Mouse (Mus musculus) brain, embryonic 14.5 days (tissue): Measurements from ENCODE around the gene Nelfcd. TPM values are rescaled to one million over a fixed set of nuclear protein-coding genes. Genes with fewer than 3 reads are reported as not detected.
A peak's percentile ranks its signal among the peaks of the same experiment; 100 is the strongest.

Experiments
- DNase-seq: peaks from one replicate; pipeline ENCODE4 v3.0.0-alpha.2; 2011; ENCODE audit warnings: low read depth
- CTCF ChIP-seq: fragments of 200-500 bp; IDR thresholded peaks from 2 replicates; pipeline ENCODE4 v1.5.1; 2012; ENCODE audit warnings: inconsistent platforms, mild to moderate bottlenecking, moderate library complexity, borderline replicate concordance; ENCODE audit not compliant: insufficient read depth, insufficient read length; ENCODE audit errors: extremely low read depth
- POLR2A ChIP-seq: fragments of 200-500 bp; IDR thresholded peaks from 2 replicates; pipeline ENCODE4 v1.6.1; 2012; ENCODE audit warnings: mild to moderate bottlenecking, inconsistent platforms, borderline replicate concordance; ENCODE audit not compliant: poor library complexity, insufficient read depth, insufficient read length, severe bottlenecking; ENCODE audit errors: extremely low read depth
- polyA plus RNA-seq: library from polyadenylated mRNA; depleted of rRNA; stranded (reverse); fragments of >200 nt; gene quantifications from 2 replicates; pipeline ENCODE4 v1.2.3, GENCODE M21; 2012; rRNA removed

Nelfcd gene
- 98.6 and 115 TPM in 2 replicates for polyA plus RNA-seq

- DNase-seq = peak; percentile 97
- TF ChIP-seq CTCF = no peak
- TF ChIP-seq POLR2A = peak; percentile 32; the same call in 1 of the 2 replicates
Observed at GRCm38 (mm10) chr2:174415731-174416310, at the start of gene Nelfcd. Gene Nelfcd (plus strand): TSS chr2:174415804.

DNA sequence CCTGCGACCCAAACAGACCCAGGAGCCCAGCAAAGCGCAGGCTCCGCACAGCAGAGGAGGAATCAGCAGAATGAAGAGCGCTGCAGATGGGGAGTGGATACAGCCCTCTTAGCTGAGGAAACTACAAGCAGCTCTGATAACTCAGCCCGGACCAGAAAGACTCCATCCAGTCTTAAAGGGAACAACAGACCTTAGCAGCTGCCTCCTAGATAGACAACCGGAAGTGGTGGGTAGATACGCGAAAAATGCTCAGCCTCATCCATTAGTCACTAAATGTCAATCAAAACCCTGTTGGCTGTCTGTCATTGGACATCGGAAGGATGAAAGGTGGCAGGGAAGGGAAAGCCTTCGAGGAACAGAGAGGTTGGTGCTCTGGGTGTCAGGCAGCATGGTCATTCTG, 49.0 kb upstream of the Nelfcd start:
- TF ChIP-seq CTCF (no peak), POLR2A (no peak)
- DNase-seq = no peak

DNA sequence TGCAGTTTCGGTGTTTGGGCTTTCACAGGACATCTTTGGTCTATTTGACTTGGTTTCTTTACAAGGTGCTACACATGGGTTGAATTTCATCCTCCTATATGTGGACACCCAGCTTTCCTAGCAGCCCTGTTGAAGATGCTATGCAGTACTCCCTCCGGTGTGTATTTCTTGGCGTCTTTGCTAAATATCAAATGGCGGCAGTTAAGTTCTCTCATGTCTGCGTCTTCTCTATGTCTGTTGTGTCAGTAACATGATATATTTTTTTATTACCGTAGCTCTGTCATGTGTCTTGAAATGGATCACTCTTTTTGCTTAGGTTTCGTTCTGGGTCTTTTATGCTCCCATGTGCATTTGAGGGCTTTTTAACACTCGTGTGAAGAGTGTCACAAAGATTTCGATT, 34.6 kb upstream of the Nelfcd start:
- no peak for TF ChIP-seq CTCF
- no peak for TF ChIP-seq POLR2A
- DNase-seq = no peak

DNA sequence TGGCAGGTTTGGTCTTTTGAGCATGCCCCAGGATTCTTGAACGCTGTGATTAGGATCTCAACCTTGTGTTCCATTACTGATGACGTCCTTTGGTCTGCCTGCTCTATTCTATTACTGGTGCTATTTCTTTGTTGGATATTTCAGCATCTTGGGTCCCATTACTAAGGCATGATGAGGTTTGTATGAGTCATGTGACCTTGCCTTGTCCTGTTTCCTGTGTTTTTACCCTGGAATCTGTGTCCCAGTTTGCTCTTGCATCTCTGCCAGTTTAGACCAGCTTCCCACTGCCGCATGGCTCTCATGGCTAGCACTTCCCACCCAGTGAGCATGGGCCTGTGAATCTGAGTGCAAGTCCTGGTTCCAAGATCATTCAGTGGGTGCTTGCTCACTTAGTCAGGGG, 23.7 kb upstream of the Nelfcd start:
- TF ChIP-seq CTCF (no peak), POLR2A (no peak)

DNA sequence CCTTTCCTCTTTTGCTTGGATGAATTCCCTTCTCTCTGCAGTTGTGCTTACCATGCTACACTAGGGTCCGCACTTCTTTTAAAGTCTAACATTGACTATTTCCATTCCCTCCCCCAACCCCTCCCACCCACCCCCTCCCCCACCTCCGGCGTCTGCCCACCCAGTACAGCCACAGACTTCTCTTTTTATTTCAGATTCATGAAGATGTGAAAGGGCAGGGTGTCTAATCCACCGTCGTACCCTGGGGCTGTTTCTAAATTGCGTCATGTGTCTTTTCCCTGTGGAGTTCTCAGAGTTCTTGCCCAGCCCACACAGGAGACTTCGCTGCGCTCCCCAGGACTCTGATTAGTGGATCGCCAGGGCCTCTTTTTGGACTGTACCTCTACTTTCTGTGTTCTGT, 23.1 kb upstream of the Nelfcd start:
- no peak for DNase-seq
- TF ChIP-seq CTCF (no peak), POLR2A (no peak)

More for the DNA sequence above, 23.7 kb upstream of the Nelfcd start:
- DNase-seq = no peak

- no peak for TF ChIP-seq POLR2A
- no peak for TF ChIP-seq CTCF
- no peak for DNase-seq
Observed at GRCm38 (mm10) chr2:174393383-174393782, 22.2 kb upstream of the Nelfcd start.

DNA sequence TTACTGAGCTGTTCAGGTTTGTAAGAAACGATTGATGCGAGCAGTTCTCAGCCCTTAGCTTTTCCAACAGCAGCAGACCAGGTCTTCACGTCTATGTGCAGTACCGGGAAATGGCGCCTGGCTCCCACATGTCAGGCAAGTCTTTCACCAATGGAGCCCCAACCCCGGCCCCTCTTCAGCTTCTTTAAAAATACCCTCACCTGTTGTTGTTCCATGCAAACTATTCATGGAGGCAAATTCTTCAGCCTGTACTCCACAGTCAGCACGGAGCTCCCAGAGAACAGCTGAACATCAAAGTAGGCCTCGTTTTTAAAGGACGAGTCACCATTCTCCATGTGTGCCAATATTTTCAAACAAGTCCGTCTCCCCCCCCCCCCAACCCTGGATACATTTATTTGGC, 19.0 kb upstream of the Nelfcd start:
- TF ChIP-seq POLR2A = no peak
- no peak for TF ChIP-seq CTCF
- no peak for DNase-seq

DNA sequence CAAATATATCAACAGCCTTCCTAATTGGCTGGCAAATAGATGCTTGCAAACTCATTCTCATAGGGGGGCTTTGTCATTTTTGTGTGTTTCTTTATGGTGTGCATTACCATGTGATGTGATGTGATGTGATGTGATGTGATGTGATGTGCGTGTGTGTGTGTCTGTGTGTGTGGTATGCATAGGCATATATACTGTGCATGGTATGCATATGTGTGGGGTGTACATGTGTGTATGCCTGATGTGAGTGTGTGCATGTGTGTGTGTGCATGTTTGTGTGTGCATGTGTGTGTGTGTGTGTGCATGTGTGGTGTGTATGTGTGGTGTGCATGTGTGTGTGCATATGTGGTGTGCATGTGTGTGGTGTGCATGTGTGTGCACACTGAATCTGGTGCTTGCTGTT, 18.5 kb upstream of the Nelfcd start:
- no peak for DNase-seq
- TF ChIP-seq CTCF = no peak
- no peak for TF ChIP-seq POLR2A

DNA sequence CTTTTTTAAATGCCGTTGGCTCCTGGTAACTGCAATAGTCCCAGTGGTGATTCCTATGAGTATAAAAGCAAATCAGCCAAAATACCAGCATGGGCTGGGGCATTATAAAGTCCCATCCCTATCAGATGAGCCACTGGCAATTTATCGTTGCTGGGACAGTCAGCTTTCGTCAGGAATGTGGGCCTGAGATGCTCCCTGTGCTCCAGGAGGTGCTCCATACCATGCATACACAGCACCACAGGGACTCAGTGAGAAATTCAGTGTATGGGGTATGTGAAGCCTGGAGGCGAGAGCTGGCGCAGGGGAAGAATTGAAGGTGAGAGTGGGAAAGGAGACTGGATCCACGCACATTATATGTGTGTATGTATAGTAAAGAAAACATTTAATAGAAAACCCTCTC, 17.7 kb upstream of the Nelfcd start:
- TF ChIP-seq POLR2A = no peak
- TF ChIP-seq CTCF = no peak
- DNase-seq = no peak

GRCm38 (mm10) chr2:174400396-174400795, 15.2 kb upstream of the Nelfcd start:
- DNase-seq = no peak
- TF ChIP-seq CTCF = no peak
- no peak for TF ChIP-seq POLR2A

DNA sequence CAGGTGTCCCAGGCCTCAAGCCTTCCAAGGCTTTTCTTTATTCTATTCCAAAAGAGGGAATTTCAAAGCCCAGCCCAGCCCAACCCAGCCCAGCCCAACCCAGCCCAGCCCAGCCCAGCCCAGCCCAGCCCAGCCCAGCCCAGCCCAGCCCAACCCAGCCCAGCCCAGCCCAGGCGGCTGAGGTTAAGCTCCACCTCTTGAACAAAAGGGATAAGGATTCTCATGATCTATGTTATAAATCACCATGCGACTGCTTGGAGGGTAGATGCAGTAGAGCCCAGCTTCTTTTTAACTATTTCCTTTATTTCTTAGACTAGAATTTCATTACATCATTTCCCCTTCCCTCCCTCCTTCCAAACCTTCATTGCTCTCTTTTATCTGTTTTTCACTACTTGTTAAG, 5.4 kb upstream of the Nelfcd start:
- DNase-seq = no peak
- TF ChIP-seq CTCF = no peak
- no peak for TF ChIP-seq POLR2A

DNA sequence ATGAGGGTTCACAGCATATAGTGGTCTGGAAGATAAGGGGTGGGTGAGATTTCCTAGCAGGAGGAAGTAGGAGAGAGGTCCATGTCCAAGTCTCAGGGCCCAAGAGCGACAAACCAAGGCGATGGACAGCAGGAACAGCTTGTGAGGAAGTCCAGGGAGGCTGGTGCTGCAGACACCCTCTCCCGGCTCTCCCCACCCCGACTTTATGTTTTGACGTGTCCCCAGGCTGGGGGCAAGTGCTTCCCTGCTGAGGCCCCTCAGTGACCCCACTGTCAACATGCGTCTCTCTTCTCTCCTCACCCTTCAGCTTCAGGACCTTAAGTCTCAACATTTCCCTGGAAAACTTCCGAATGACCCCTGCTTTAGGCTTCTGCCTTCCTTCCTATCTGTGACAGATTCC, 2.5 kb upstream of the Nelfcd start:
- TF ChIP-seq CTCF = no peak
- no peak for TF ChIP-seq POLR2A
- DNase-seq = no peak

DNA sequence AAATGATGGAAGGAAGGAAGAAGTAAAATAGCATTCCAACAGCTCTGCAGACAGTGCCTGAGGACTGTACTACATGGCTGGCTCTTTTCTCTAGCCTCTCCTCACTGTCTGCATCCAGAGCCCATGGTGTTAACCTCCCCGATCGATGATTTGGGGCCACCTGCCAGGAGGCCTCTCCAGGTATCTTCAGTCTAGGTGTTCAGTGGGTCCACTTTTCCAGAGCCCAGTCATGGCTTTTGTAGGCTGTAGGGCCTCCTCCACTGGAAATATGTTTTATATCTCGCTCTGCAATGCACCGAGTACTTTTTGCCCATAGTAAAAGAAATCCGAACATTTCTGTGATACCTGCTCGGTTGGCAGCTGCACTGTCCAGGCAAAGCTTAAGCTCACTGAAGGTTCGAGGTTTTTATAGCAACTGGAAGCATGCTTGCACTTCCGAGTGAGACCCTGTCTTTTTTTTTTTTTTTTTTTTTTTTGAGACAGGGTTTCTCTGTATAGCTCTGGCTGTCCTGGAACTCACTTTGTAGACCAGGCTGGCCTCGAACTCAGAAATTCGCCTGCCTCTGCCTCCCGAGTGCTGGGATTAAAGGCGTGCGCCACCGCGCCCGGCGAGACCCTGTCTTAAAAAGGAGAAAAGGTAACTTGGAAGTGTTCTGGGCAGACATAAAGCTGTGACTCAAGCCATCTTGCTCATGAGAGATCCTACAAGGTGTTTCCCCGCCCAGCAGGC, 438 bp upstream of the Nelfcd start:
- no peak for DNase-seq
- TF ChIP-seq CTCF (no peak), POLR2A (no peak)
